Mouse (Mus musculus): ENCODE results near the gene Gcdh.

The Gcdh gene

DNA sequence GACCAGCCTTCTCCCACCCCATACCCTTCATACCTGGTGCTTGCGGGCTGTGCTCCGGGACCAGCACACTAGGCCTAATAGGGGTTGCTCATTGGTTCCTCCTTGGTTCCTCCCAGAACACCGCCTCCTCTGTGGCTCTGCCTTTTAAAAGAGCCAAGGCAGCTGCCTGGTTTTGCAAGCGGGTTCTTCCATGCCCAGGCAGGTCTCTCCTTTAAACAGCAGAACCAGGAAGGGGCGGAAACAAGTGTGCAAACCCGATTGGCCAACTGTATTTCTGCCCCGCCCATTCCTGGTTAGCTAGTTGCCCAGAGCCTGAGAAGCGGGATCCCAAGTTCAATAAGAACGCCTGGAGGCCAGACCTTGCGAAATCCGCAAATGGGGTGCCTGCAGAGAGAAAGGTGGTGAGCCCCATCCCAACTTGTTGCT is at the start of gene Gcdh:
Gene Gcdh (minus strand): TSS at position 213 of the 426 bp plus-strand sequence.
- Histone ChIP-seq H3K36me3 (ENCODE audit: control insufficient read depth, insufficient read depth, low read length, poor library complexity, severe bottlenecking) (no peaks in the 10 kb centered on the region), H3K27me3 (ENCODE audit: control insufficient read depth, insufficient read depth, low read length, poor library complexity, severe bottlenecking) (no peaks in the 10 kb centered on the region)
- DNase-seq (ENCODE audit: low read depth, low spot score) = peak; percentile 91

DNA sequence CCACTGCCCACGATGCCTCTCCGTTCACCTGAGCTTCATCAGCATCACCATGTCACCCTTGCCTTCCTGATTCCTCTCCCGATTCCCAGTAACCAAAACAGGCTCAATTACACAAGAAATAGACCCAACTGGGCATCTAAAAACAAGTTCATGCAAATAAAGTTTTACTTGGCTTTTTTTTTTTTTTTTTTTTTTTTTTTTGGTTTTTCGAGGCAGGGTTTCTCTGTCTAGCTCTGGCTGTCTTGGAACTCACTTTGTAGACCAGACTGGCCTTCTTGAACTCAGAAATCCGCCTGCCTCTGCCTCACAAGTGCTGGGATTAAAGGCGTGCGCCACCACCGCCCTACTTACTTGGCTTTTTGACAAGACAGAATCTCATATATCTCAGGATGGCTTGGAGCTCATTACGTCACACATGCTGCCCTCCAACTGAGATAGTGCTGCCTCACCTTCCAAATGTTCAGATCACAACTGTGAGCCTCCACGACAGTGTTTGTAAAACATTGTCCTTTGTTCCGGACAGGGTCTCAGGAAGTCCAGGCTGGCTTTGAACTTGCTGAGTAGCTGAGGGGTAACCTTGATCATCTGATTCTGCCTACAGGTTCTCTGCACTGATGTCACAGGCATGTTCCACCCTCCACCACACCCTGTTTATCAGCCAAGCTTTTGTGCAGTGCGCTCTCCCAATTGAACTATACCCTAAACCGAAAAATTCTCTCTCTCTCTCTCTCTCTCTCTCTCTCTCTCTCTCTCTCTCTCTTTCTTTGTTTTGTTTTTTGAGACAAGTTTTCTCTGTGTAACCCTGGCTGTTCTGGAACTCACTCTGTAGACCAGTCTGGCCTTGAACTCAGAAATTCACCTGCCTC is 44.1 kb upstream of the Gcdh start:
- DNase-seq (ENCODE audit: low read depth, low spot score) = no peak
- Histone ChIP-seq H3K27me3 (ENCODE audit: control insufficient read depth, insufficient read depth, low read length, poor library complexity, severe bottlenecking) (peaks cover 1% of the 10 kb centered on the region), H3K36me3 (ENCODE audit: control insufficient read depth, insufficient read depth, low read length, poor library complexity, severe bottlenecking) (no peaks in the 10 kb centered on the region)

DNA sequence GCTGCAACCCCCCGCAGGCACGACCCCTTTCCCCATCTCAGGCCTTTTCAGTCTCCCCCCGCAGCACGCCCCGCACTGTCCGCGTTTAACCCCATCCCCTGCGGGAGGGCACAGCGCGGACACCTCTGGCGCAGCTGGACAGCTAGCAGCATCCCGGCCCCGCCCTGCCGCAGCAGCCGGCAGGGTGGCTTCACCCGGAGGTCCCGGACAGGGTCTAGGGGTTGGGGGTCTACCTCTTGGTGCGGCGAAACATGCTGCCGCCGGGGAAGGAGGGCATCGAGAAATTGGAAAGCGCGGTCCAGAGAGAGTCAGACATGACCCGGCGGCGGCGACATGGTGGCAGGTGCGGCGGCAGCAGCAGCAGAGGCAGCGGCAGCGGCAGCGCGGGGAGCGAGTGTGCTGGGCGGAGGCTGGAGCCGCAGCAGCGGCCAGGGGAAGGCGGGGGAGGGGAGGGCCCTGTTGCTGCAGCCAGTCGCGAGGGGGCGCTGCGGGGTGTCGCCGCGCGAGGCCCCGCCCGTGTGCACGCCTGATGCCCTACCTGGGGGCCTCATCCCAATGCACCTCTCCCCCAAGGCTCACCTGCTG is 43.3 kb upstream of the Gcdh start, which contains the start of gene Mast1:
Gene Mast1 (minus strand): TSS at position 398 of the 585 bp plus-strand sequence.
- H3K36me3 ChIP-seq (ENCODE audit: control insufficient read depth, insufficient read depth, low read length, poor library complexity, severe bottlenecking) = no peaks in the 10 kb centered on the region
- peak; percentile 81 for DNase-seq (ENCODE audit: low read depth, low spot score)
- H3K27me3 ChIP-seq (ENCODE audit: control insufficient read depth, insufficient read depth, low read length, poor library complexity, severe bottlenecking) = peaks cover 1% of the 10 kb centered on the region

DNA sequence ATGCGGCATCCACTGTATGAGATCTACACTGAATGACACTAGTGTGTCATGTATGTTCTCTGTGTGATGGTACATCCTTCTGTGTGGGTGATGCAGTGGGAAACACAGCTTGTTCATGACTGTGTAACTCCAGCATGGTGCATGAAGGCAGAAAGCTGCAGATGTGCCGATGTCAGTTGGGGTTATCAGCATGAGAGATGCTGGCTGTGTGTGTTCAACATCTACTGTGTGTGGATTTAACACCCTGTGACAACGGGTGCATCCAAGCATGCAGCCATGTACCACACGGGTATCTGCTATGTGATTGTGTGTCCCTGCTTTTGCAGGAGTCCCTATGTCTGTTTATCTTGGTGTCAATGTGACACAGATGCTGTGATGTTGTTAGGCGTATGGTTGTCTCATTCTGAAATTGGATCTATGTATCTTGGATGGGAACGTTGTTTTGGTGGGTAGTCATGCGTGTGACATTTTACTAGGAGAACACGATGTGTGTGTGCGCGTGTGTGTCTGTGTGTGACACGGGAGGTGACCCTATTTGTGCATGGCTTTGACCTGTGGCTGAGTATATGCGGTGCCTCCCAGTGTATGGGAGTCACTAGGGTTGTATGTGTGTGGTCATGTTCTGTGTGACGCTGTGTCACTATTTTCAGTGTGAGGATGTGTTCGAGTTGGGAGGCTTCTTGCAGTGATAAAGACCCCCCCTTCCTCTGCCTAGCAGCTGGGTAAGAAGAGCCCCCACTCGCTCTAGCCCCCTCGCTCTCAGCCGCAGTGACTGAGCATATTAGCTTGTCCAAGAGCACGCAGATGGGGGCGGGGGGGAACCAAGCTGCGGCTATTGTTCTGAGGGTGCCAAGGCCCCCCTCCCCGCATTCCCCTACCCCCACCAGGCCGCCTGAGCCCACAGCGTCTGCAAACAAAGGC is 42.6 kb upstream of the Gcdh start:
- H3K36me3 ChIP-seq (ENCODE audit: control insufficient read depth, insufficient read depth, low read length, poor library complexity, severe bottlenecking) = no peaks in the 10 kb centered on the region

DNA sequence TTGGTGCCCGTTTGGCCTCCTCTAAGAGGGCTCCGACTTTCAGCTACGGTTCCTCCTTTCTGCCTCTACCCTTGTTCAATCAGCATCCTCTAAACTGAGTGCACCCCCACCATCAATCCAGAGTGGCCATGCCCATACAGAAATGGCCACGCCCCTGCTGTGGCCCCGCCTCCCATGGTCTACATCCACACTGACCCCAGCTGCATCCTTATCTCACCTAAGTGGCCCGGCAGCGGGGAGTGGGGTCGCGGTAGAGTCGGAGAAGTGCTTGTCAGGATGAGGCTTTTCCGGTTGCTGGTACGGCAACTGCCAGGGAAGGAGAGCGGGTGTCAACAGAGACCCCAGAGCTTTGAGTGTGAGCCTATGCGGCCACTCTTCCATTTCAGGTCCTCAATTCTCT is 41.8 kb upstream of the Gcdh start:
- Histone ChIP-seq H3K36me3 (ENCODE audit: control insufficient read depth, insufficient read depth, low read length, poor library complexity, severe bottlenecking) (no peaks in the 10 kb centered on the region), H3K27me3 (ENCODE audit: control insufficient read depth, insufficient read depth, low read length, poor library complexity, severe bottlenecking) (peaks cover 1% of the 10 kb centered on the region)
- DNase-seq (ENCODE audit: low read depth, low spot score) = no peak

More for the DNA sequence above, 42.6 kb upstream of the Gcdh start:
- H3K27me3 ChIP-seq (ENCODE audit: control insufficient read depth, insufficient read depth, low read length, poor library complexity, severe bottlenecking) = peaks cover 1% of the 10 kb centered on the region
- no peak for DNase-seq (ENCODE audit: low read depth, low spot score)

DNA sequence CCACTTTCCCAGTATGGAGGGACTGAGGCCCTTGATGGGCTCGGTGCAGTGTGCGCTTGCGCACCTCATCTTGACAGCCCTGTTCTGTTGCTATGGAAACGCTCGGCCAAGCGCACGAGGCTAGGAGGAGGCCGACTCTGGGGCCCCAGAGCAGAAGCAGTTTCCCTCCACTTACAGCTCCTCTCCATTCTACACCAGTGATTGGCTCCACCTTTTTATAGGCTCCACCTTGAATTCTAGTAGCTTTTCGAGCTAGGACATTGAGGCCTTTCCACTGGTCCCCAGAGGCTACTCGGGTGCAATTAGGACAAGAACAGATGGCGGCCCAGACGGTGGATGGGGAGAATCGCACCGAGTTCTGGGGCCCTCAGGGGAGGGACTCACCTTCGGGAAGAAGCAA is 41.1 kb upstream of the Gcdh start:
- peak; percentile 71 for DNase-seq (ENCODE audit: low read depth, low spot score)
- Histone ChIP-seq H3K27me3 (ENCODE audit: control insufficient read depth, insufficient read depth, low read length, poor library complexity, severe bottlenecking) (peaks cover 1% of the 10 kb centered on the region), H3K36me3 (ENCODE audit: control insufficient read depth, insufficient read depth, low read length, poor library complexity, severe bottlenecking) (no peaks in the 10 kb centered on the region)

DNA sequence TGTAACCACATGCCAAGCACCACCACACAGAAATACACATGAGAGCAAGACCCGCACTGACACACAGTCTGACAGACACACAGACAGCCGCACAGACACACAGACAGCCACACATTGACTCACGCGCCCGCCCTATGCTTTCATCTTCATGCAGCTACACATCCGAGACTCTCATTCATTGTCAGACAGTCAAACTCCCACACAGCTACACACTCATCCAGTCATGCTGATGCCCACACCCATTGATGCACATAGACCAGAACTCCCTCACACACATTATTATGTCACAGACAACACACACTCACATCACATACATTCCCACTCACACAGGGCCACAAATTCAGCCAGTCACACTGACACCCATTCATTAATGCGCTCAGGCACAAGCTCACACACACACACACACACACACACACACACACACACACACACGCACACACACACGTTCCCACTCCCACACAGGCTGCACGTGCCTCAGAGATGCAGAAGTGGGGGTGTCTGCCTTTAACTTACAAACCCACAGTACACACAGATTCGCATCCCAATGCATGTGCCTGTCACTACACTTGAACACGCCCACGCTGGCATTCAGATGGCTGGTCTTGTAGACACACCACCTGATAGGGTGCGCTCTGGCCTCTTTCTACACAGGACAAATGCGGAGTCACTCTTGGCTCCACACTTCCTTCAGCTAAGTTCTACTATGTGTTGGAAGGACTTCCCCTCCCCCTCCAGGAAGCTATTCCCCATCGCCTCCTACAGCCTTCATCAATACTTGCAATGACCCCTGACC is 40.2 kb upstream of the Gcdh start:
- H3K36me3 ChIP-seq (ENCODE audit: control insufficient read depth, insufficient read depth, low read length, poor library complexity, severe bottlenecking) = no peaks in the 10 kb centered on the region
- peaks cover 1% of the 10 kb centered on the region for H3K27me3 ChIP-seq (ENCODE audit: control insufficient read depth, insufficient read depth, low read length, poor library complexity, severe bottlenecking)
- DNase-seq (ENCODE audit: low read depth, low spot score) = no peak

DNA sequence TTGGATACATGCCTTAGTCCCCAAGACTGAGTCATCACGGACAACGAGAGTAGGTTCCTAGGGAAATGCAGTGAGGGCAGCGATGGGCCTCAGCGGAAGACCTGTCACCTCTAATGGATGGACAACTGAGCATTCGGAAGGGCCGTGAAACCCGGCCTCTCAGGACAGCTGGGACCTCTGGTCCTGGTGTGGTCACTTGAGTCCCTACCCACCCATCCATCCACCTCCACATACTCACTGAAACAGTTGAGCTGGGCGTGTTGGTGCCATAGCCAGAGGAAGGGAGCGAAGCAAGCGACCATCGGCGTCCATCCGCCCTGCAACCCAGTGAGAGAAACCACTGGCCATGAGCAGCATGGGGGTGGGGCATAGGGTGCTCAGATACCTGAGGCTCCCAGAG is 36.9 kb upstream of the Gcdh start:
- Histone ChIP-seq H3K36me3 (ENCODE audit: control insufficient read depth, insufficient read depth, low read length, poor library complexity, severe bottlenecking) (no peaks in the 10 kb centered on the region), H3K27me3 (ENCODE audit: control insufficient read depth, insufficient read depth, low read length, poor library complexity, severe bottlenecking) (no peaks in the 10 kb centered on the region)
- DNase-seq (ENCODE audit: low read depth, low spot score) = no peak

DNA sequence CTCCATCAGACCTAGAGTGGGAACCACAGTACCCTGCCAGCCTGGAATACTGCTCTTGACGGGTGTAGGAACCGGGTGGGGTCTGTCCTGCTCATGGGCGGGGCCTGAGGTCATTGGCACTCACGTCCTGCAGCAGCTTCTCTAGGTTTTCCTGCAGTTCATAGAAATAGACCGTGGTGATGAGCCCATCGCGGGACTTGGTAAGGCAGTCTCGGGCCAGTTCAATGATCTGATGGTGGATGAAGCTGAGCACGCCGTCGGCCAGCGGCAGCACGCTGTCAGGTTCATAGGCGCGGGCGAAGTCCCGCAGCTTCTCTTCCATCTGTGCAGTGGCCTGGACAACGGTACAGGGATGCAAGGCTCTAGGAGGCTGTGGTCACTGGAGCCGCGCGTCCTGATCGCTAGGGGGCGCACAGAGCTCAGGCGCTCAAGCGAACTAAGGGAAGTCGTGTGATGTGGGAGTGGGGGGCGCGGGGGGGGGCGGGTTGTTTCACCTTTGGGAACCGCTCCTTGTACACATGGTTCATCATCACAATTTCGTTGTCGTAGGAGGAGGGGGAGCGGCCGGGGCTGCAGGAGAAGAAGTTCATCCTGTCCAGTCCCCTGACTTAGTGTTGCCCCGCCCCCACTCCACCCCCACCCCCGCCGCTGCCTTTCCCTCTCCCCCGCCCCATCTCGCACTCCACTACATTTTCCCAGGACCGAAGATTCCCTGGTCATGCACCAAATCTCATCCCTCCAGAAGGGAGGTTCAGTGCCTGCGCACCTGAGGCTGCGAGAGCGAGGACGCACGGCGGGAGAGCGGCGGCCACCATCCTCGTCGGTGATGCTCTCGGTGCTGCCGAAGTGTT is 35.0 kb upstream of the Gcdh start:
- peak; percentile 76 for DNase-seq (ENCODE audit: low read depth, low spot score)
- Histone ChIP-seq H3K36me3 (ENCODE audit: control insufficient read depth, insufficient read depth, low read length, poor library complexity, severe bottlenecking) (no peaks in the 10 kb centered on the region), H3K27me3 (ENCODE audit: control insufficient read depth, insufficient read depth, low read length, poor library complexity, severe bottlenecking) (no peaks in the 10 kb centered on the region)

DNA sequence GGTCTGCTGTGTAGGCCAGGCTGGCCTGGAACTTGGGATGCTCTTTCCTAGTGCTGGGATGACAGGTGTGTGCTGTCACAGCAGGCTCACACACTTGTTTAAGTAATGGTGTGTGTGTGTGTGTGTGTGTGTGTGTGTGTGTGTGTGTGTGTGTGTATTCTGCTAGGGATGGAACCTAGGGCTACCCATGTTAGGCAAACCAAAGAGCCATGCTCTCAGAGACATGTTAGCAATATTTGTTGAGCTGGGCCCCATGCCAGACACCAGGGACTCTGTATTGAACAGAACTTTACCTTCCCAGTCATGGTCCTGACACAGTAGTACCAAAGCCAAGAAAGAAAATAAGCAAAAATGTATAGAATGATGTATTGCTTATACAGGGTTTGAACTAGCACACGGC is 33.8 kb upstream of the Gcdh start:
- no peak for DNase-seq (ENCODE audit: low read depth, low spot score)
- Histone ChIP-seq H3K27me3 (ENCODE audit: control insufficient read depth, insufficient read depth, low read length, poor library complexity, severe bottlenecking) (no peaks in the 10 kb centered on the region), H3K36me3 (ENCODE audit: control insufficient read depth, insufficient read depth, low read length, poor library complexity, severe bottlenecking) (no peaks in the 10 kb centered on the region)

DNA sequence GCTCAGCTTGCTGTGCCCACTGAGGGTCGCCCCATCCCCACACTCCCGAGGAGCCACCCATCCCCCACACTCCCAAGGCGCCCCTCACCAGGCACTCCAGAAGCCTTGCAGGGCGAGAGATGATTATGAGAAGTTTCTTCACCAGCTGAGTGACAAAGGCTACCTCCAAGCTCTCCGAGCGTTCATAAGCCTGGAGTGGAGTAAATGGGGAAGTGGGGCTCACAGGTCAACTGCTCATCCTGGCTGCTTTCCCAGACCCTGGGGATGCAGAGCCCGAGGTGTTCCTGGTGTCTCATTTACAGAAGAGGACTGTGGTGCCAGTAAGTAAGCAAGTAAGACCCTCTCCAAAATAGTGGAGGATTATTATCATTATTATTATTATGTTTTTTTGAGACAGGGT is 31.8 kb upstream of the Gcdh start:
- DNase-seq (ENCODE audit: low read depth, low spot score) = no peak
- Histone ChIP-seq H3K27me3 (ENCODE audit: control insufficient read depth, insufficient read depth, low read length, poor library complexity, severe bottlenecking) (no peaks in the 10 kb centered on the region), H3K36me3 (ENCODE audit: control insufficient read depth, insufficient read depth, low read length, poor library complexity, severe bottlenecking) (0 out of 2 replicates have a peak, but pooled peaks cover 3% of the 10 kb centered on the region)

DNA sequence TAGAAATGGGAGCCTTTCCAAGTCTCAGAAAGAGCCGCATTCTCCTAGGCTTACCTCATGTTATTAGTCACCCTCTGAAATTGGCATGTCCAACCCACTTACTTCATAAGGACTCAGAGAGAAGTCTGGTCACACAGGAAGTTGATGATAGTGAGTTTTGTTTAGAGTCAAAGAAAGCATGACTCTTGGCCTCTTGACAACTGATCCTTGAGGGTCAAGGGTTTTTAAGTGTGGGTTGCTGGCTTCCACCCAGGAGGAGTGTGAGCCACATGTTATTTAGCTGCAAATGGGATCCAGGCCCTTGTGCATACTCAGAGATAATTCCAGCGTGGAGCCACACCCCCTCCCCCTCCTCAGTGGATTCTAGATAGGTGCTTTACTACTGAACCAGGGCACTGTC is 27.9 kb upstream of the Gcdh start:
- Histone ChIP-seq H3K36me3 (ENCODE audit: control insufficient read depth, insufficient read depth, low read length, poor library complexity, severe bottlenecking) (0 out of 2 replicates have a peak, but pooled peaks cover 3% of the 10 kb centered on the region), H3K27me3 (ENCODE audit: control insufficient read depth, insufficient read depth, low read length, poor library complexity, severe bottlenecking) (peaks cover 2% of the 10 kb centered on the region)
- DNase-seq (ENCODE audit: low read depth, low spot score) = no peak

DNA sequence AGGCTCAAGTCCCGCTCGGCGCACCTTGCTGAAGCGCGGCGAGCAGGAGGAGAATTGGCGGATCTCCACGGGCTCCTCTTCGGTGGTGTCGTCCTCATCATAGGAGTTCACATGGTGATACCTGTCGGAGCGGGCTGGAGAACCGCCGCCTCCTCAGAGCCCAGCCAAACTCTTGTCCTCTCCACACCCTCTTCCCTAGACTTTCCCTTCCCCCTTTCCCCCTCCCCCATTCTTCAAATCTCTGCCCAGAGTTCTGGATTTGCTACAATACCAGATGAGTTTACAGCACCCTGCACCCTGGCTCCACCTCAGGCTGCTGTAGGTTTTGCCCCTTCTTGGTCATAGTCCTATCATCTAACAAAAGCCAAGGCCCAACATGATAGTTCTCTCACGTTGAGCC is 24.9 kb upstream of the Gcdh start:
- peaks cover 2% of the 10 kb centered on the region for H3K27me3 ChIP-seq (ENCODE audit: control insufficient read depth, insufficient read depth, low read length, poor library complexity, severe bottlenecking)
- DNase-seq (ENCODE audit: low read depth, low spot score) = no peak
- H3K36me3 ChIP-seq (ENCODE audit: control insufficient read depth, insufficient read depth, low read length, poor library complexity, severe bottlenecking) = peaks cover 6% of the 10 kb centered on the region
